Mouse (Mus musculus) heart, embryonic 15.5 days (tissue): Measurements from ENCODE around the gene Cntln. TPM values are rescaled to one million over a fixed set of nuclear protein-coding genes. Genes with fewer than 3 reads are reported as not detected.

ENCODE experiments used
- ATAC-seq: fragments of 200-750 bp; cut with Nextera tagmentation; replicated peaks from 2 replicates; pipeline ENCODE4 v1.8.0; 2017; ENCODE audit warnings: low read depth, moderate TSS enrichment; ENCODE audit not compliant: insufficient number of reproducible peaks, insufficient read depth, low FRiP score
- H3K27ac ChIP-seq: fragments of 300-500 bp; sonication (generic); 2 replicates; pipeline ENCODE4 v1.5.1; 2015; ENCODE audit warnings: mild to moderate bottlenecking, inconsistent platforms
- H3K27me3 ChIP-seq: fragments of 300-500 bp; sonication (generic); 2 replicates; pipeline ENCODE4 v1.6.1; 2015; ENCODE audit warnings: inconsistent platforms
- H3K36me3 ChIP-seq: fragments of 300-500 bp; sonication (generic); 2 replicates; pipeline ENCODE4 v1.6.1; 2015; ENCODE audit warnings: mild to moderate bottlenecking, inconsistent platforms
- H3K4me1 ChIP-seq: fragments of 300-500 bp; sonication (generic); replicated peaks from 2 replicates; pipeline ENCODE4 v1.6.1; 2015; ENCODE audit warnings: inconsistent platforms
- H3K4me2 ChIP-seq: fragments of 300-500 bp; sonication (generic); 2 replicates; pipeline ENCODE4 v1.6.1; 2015; ENCODE audit warnings: inconsistent platforms, mild to moderate bottlenecking, moderate library complexity
- H3K4me3 ChIP-seq: fragments of 300-500 bp; sonication (generic); 2 replicates; pipeline ENCODE4 v1.5.1; 2015; ENCODE audit warnings: mild to moderate bottlenecking, inconsistent platforms
- H3K9ac ChIP-seq: fragments of 300-500 bp; sonication (generic); 2 replicates; pipeline ENCODE4 v1.6.1; 2015; ENCODE audit warnings: mild to moderate bottlenecking, inconsistent platforms
- H3K9me3 ChIP-seq: fragments of 300-500 bp; sonication (generic); replicated peaks from 2 replicates; pipeline ENCODE4 v1.6.1; 2016; ENCODE audit warnings: inconsistent platforms
- WGBS: fragments of 180-500 bp; shearing (Covaris S2); methylation state at CpG from one replicate; pipeline ENCODE4 v1.1.7; 2015; ENCODE audit warnings: mixed read lengths; 5-methylcytosine and 5-hydroxymethylcytosine counted together
- polyA plus RNA-seq: library from polyadenylated mRNA; unstranded; fragments of >200 nt; fragmentation: Nextera tagmentation; extraction: Ambion mirVana; gene quantifications from 2 replicates; pipeline ENCODE4 v1.2.1, GENCODE M21; 2015

Cntln gene
- polyA plus RNA-seq, 1 experiment from 2014 or later: 6.2 TPM

DNA sequence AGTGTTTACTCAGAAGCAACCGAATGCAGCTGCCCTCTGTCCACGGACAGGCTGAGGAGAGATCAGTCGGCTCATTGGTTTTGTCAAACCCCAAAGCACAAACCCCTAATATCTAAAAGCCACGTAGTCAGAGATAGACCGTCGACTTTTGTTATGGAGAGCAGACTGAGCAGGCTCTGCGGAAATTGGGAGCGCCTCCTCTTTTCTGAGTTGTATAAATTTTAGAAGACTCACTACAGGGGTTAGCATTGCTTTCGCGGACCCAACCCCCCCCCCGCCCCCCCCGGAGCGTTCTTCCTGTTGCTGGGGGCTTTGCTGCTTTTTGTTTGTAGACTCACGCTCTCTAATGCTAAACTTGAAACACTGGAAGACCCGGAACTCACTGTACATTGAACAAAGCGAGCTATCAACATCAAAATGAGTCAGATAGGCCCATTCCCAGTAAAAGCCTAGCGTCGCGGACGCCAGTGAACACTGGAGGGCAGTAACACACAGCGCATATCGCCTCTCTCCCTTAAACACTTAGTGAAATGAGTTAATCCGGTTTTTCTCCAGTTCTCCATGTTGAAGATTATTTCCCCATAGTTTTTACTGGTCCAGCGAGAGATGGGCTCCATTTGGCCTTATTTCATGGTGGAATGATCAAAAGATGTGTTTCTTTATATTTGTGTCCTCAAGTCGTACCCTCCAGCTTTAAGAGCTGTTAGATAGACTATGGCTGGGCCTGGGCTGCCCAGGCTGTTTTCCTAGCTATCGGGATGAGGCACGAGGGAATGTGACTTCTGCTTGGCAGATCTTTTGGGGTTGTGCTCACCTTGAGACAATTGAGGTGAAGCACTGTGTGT lies 278.6 kb downstream of the Cntln start:
- Histone ChIP-seq H3K27me3 (no peaks in the 10 kb centered on the region), H3K9me3 (no peaks in the 10 kb centered on the region), H3K4me3 (no peak overlapping the region), H3K4me1 (0 out of 2 replicates have a peak, but pooled peaks cover 2% of the 10 kb centered on the region), H3K36me3 (no peaks in the 10 kb centered on the region), H3K4me2 (peak overlapping the region; percentile 49), H3K27ac (no peak overlapping the region), H3K9ac (no peak overlapping the region)
- no peak for ATAC-seq
- WGBS: 23% methylated on average over 27 of the region's 27 CpGs

DNA sequence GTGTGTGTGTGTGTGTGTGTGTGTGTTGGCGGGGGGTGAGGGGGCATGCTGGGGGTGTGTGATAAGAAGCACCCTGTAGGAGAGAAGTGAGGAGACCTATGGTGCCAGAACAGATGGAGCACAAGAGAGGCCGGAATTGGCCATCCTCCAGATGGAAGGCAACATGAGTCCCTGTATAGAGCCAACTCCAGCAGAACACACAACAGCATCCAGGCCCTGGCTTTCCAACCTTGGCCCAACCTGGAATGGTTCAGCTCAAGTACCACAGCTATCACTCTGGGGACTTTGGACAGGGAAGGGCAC lies 279.2 kb downstream of the Cntln start:
- no peak overlapping the region for H3K4me3 ChIP-seq
- H3K4me1 ChIP-seq: 0 out of 2 replicates have a peak, but pooled peaks cover 2% of the 10 kb centered on the region
- H3K4me2 ChIP-seq: no peak overlapping the region
- 86% methylated on average over 2 of the region's 2 CpGs for WGBS
- no peak for ATAC-seq
- H3K9ac ChIP-seq: no peak overlapping the region
- H3K27me3 ChIP-seq: no peaks in the 10 kb centered on the region
- no peak overlapping the region for H3K27ac ChIP-seq
- H3K9me3 ChIP-seq: no peaks in the 10 kb centered on the region
- no peaks in the 10 kb centered on the region for H3K36me3 ChIP-seq

DNA sequence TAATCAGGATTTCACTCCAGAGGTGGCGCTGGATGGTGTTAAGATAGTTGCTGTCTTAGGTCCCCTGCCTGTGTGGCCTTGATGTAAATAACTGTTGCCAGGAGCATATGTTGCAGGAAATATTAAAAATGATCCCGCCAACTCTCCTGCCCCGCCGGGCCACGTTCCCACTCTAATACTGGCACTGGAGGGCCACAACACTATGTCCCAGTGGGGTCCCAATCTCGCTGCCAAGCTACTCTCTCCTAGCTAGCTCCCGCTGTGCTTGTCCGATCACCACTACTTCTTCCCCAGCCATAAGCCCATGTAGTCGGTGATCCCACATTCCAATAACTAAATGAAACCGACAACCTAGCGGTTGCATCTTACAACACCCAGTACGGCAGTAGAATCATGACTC lies 283.9 kb downstream of the Cntln start:
- Histone ChIP-seq H3K4me1 (0 out of 2 replicates have a peak, but pooled peaks cover under 1% of the 10 kb centered on the region), H3K9ac (no peak overlapping the region), H3K36me3 (no peaks in the 10 kb centered on the region), H3K4me3 (no peak overlapping the region), H3K27ac (no peak overlapping the region), H3K27me3 (no peaks in the 10 kb centered on the region), H3K9me3 (no peaks in the 10 kb centered on the region), H3K4me2 (no peak overlapping the region)
- WGBS: 83% methylated on average over 12 of the region's 12 CpGs
- ATAC-seq: no peak

DNA sequence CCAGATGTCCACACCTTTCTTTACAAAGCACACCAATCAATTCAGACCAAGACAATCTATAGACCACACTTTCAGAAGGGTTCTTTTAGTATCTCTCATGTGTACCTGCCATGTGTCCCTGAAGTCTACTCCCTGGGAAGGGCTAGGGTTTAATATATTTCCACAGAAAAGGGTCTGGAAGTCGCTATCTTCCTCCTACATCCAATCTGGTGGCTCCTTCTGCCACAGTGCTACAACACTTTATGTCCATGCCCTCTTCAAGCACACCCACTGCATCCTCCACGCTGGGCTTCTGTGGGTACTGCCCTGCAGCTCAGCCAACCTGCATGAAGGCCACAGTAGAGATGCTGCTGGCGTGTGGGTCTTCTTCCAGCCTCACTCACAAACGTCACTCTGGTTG lies 291.4 kb downstream of the Cntln start:
- H3K36me3 ChIP-seq: no peaks in the 10 kb centered on the region
- H3K4me1 ChIP-seq: no peaks in the 10 kb centered on the region
- H3K27ac ChIP-seq: no peak overlapping the region
- WGBS: 78% methylated on average over 4 of the region's 4 CpGs
- no peaks in the 10 kb centered on the region for H3K27me3 ChIP-seq
- no peak overlapping the region for H3K4me2 ChIP-seq
- H3K9ac ChIP-seq: no peak overlapping the region
- ATAC-seq: no peak
- no peaks in the 10 kb centered on the region for H3K9me3 ChIP-seq
- no peak overlapping the region for H3K4me3 ChIP-seq

DNA sequence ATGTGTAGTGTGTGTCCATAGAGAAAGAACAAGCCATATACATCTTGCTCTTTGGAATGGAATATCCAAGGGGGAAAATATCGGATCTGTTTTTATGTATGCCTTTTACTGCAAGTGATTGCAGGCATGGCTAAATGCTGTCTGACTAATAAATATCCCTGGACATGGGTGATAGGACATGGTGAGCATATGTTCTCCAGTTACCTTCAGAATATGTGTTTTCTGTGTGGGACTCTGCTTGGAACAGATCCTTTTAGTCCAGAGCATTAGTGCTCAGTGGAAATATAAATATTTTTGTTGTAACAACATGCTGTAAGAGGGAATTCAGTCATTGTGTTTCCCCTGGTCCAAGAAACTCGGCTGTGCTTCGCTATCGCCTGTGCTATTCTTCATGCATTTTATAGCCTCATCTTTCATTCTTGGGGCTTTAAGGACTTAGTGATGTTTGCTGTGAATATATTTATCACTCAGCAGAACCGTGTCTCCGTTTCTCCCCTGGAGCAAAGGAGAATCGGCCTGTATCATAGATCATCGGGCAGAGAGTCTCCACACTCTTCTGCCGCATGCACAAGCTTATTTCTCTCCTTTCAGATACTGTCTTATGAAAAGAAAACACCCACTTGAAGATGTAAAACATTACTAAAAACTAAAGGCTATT lies 294.4 kb downstream of the Cntln start:
- no peak for ATAC-seq
- no peaks in the 10 kb centered on the region for H3K4me1 ChIP-seq
- H3K36me3 ChIP-seq: no peaks in the 10 kb centered on the region
- H3K9me3 ChIP-seq: no peaks in the 10 kb centered on the region
- no peak overlapping the region for H3K4me3 ChIP-seq
- 78% methylated on average over 9 of the region's 9 CpGs for WGBS
- H3K9ac ChIP-seq: no peak overlapping the region
- no peak overlapping the region for H3K4me2 ChIP-seq
- H3K27ac ChIP-seq: no peak overlapping the region
- H3K27me3 ChIP-seq: no peaks in the 10 kb centered on the region

Other genes starting within 250 kb of the Cntln start
- gene Bnc2, start 209.0 kb upstream of the Cntln start, polyA plus RNA-seq: 1.1 and 2.7 TPM in 2 replicates